Mouse (Mus musculus) hindbrain, embryonic 14.5 days (tissue): Measurements from ENCODE around the gene Cxcl15. TPM values are rescaled to one million over a fixed set of nuclear protein-coding genes. Genes with fewer than 3 reads are reported as not detected.

ENCODE experiments used
- microRNA-seq: library from miRNA; unstranded; fragments of <30 nt; microRNA quantifications from one replicate; pipeline ENCODE4, GENCODE M21; 2016
- polyA plus RNA-seq: library from polyadenylated mRNA; unstranded; fragments of >200 nt; fragmentation: Nextera tagmentation; extraction: Ambion mirVana; gene quantifications from 2 replicates; pipeline ENCODE4 v1.2.1, GENCODE M21; 2014

Cxcl15 gene
- polyA plus RNA-seq, 1 experiment from 2014 or later: not detected

Small RNA genes lying within 50 kb of the gene (microRNA-seq; reads per million reads assigned to microRNA genes)
- not detected for gene Gm24322

Other genes with a start within 250 kb of the Cxcl15 start
- 0.08 TPM in 1 of 2 replicates, not detected in the other for gene 5830473C10Rik, start 233.4 kb upstream of the Cxcl15 start, polyA plus RNA-seq
- 1.9 and 2.0 TPM in 2 replicates for gene Rassf6, start 153.9 kb upstream of the Cxcl15 start, polyA plus RNA-seq
- gene Cxcl5, start 35.2 kb upstream of the Cxcl15 start, polyA plus RNA-seq: 0.37 and 0.47 TPM in 2 replicates
- gene Ppbp, start 26.0 kb upstream of the Cxcl15 start, polyA plus RNA-seq: 1.1 and 1.6 TPM in 2 replicates
- gene Pf4, start 22.1 kb upstream of the Cxcl15 start, polyA plus RNA-seq: 47.1 and 56.7 TPM in 2 replicates
- gene Cxcl3, start 8.4 kb upstream of the Cxcl15 start, polyA plus RNA-seq: 0.21 TPM in 1 of 2 replicates, not detected in the other
- 0.57 and 0.64 TPM in 2 replicates for gene Cxcl1, start 96.7 kb downstream of the Cxcl15 start, polyA plus RNA-seq
- gene Cxcl2, start 109.3 kb downstream of the Cxcl15 start, polyA plus RNA-seq: 0.24 TPM in 1 of 2 replicates, not detected in the other
- 88.3 and 95.7 TPM in 2 replicates for gene Mthfd2l, start 136.6 kb downstream of the Cxcl15 start, polyA plus RNA-seq
- gene Epgn, start 232.9 kb downstream of the Cxcl15 start, polyA plus RNA-seq: not detected in 2 replicates